Mouse (Mus musculus): ENCODE results near the gene Srgap1. TPM values are rescaled to one million over a fixed set of nuclear protein-coding genes. Genes with fewer than 3 reads are reported as not detected.

Srgap1 gene
- polyA plus RNA-seq, 1 experiment, result 1.6 TPM

DNA sequence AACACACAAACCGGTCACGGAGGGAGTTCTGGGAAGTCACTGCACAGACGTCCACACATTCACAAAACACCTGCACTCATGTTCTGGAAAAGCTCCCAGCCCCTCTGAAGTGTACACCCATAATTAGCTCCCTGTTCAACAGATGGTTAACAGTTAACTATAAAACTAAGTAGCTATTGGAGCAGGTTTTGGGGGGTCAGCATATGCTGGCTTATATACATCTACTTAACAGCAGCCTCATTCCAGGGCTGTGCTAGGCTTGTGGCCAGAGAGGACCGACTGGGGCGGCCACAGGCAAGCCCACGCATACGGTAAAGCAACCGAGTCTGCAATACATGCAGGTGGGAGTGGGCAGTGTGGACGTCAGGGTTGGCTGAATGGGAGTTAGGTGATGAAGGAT, 169.2 kb downstream of the Srgap1 start:
- no peak overlapping the region for H3K27ac ChIP-seq (ENCODE audit: insufficient read depth, low read depth, low read length)
- TF ChIP-seq CTCF (IDR thresholded peaks at IDR 0.05; ENCODE audit: extremely low read depth, insufficient read length, insufficient replicate concordance, low read depth, low read length) (no peak), POLR2A (IDR thresholded peaks at IDR 0.05; ENCODE audit: low read depth, low read length) (no peak)

DNA sequence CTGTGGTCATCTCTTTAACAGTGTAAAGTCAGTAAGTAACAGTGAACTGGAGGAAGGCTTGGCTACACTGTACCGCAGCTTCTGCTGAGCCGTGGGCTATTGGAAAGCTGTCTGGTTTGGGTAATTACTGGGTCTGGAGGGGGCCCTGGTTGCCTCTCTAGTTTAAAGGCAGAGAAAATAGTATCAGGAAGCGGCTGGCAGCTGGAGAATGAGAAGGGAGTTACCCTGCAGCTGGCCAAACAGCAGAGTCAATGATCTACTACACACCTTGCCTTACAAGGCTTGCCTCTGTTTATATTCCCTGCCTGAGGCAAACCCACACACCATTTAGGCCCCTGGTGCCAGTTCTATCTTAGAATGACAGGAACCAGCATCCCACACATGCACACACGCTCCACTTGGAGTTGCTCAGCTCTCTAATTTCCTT, 174.0 kb downstream of the Srgap1 start:
- 21% methylated on average over 4 of the region's 4 CpGs for WGBS
- no peak overlapping the region for H3K27ac ChIP-seq (ENCODE audit: insufficient read depth, low read depth, low read length)

More for the DNA sequence above, 169.2 kb downstream of the Srgap1 start:
- 0 out of 2 replicates have a peak, but pooled peaks cover 2% of the 10 kb centered on the region for H3K4me1 ChIP-seq (ENCODE audit: control insufficient read depth, insufficient read depth, insufficient read length, low read length)
- H3K36me3 ChIP-seq (ENCODE audit: control insufficient read depth, insufficient read depth, low read length), result no peaks in the 10 kb centered on the region
- H3K4me3 ChIP-seq (ENCODE audit: low read depth, low read length), result no peak overlapping the region
- no peaks in the 10 kb centered on the region for H3K27me3 ChIP-seq (ENCODE audit: control insufficient read depth, insufficient read depth, low read length)
- WGBS, result 70% methylated on average over 9 of the region's 9 CpGs

DNA sequence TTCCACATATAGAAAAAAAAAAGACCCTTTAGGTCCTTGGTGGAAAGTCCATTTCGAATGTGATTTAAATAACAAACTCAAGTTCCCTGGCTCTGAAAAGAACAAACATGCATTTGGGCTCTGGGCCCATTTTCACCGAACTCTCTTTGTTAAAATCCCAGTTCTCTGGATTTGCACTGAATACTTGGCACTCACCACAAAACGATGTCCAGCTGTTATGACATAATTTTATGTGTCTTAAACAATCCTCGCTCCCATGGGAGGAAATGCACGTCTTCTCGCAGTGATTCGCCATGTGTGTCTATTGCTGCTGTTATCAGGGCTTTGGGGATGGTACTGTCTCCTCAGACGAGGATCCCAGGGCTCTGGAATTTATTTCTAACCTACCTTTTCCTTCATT, 177.2 kb downstream of the Srgap1 start:
- Histone ChIP-seq H3K27me3 (ENCODE audit: control insufficient read depth, insufficient read depth, low read length) (no peaks in the 10 kb centered on the region), H3K4me3 (ENCODE audit: low read depth, low read length) (no peak overlapping the region), H3K27ac (ENCODE audit: insufficient read depth, low read depth, low read length) (no peak overlapping the region), H3K4me1 (ENCODE audit: control insufficient read depth, insufficient read depth, insufficient read length, low read length) (no peaks in the 10 kb centered on the region), H3K36me3 (ENCODE audit: control insufficient read depth, insufficient read depth, low read length) (peaks cover 1% of the 10 kb centered on the region; the same call in 1 of the 2 replicates)
- no peak for TF ChIP-seq POLR2A (IDR thresholded peaks at IDR 0.05; ENCODE audit: low read depth, low read length)
- TF ChIP-seq CTCF (IDR thresholded peaks at IDR 0.05; ENCODE audit: extremely low read depth, insufficient read length, insufficient replicate concordance, low read depth, low read length), result no peak
- 81% methylated on average over 8 of the region's 8 CpGs for WGBS

More for the DNA sequence above, 174.0 kb downstream of the Srgap1 start:
- peaks cover 1% of the 10 kb centered on the region; the same call in 1 of the 2 replicates for H3K36me3 ChIP-seq (ENCODE audit: control insufficient read depth, insufficient read depth, low read length)
- no peak for TF ChIP-seq CTCF (IDR thresholded peaks at IDR 0.05; ENCODE audit: extremely low read depth, insufficient read length, insufficient replicate concordance, low read depth, low read length)
- TF ChIP-seq POLR2A (IDR thresholded peaks at IDR 0.05; ENCODE audit: low read depth, low read length), result no peak
- H3K27me3 ChIP-seq (ENCODE audit: control insufficient read depth, insufficient read depth, low read length), result no peaks in the 10 kb centered on the region
- H3K4me3 ChIP-seq (ENCODE audit: low read depth, low read length), result no peak overlapping the region
- no peaks in the 10 kb centered on the region for H3K4me1 ChIP-seq (ENCODE audit: control insufficient read depth, insufficient read depth, insufficient read length, low read length)

DNA sequence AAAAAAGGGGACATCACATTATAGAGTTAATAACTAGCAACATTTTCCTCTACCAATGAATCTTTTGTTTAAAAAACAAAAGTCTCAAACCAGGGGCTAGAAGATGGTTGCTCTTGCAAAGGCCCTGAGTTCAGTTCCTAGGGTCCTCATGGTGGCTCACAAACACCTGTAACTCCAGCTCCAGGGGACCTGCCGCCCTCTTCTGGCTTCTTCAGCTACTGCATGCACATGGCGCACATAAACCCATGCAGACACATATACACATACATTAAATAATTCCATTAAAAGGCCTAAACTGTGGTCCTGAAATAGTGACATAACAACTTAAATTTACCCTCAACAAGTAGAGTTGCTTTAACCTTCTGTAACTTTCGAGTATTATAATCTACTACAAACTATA, 178.9 kb downstream of the Srgap1 start:
- no peaks in the 10 kb centered on the region for H3K27me3 ChIP-seq (ENCODE audit: control insufficient read depth, insufficient read depth, low read length)
- H3K36me3 ChIP-seq (ENCODE audit: control insufficient read depth, insufficient read depth, low read length), result peaks cover 1% of the 10 kb centered on the region; the same call in 1 of the 2 replicates
- no peak overlapping the region for H3K4me3 ChIP-seq (ENCODE audit: low read depth, low read length)
- 96% methylated on average over 3 of the region's 3 CpGs for WGBS
- TF ChIP-seq POLR2A (IDR thresholded peaks at IDR 0.05; ENCODE audit: low read depth, low read length), result no peak
- TF ChIP-seq CTCF (IDR thresholded peaks at IDR 0.05; ENCODE audit: extremely low read depth, insufficient read length, insufficient replicate concordance, low read depth, low read length), result no peak
- H3K27ac ChIP-seq (ENCODE audit: insufficient read depth, low read depth, low read length), result no peak overlapping the region
- H3K4me1 ChIP-seq (ENCODE audit: control insufficient read depth, insufficient read depth, insufficient read length, low read length), result no peaks in the 10 kb centered on the region

DNA sequence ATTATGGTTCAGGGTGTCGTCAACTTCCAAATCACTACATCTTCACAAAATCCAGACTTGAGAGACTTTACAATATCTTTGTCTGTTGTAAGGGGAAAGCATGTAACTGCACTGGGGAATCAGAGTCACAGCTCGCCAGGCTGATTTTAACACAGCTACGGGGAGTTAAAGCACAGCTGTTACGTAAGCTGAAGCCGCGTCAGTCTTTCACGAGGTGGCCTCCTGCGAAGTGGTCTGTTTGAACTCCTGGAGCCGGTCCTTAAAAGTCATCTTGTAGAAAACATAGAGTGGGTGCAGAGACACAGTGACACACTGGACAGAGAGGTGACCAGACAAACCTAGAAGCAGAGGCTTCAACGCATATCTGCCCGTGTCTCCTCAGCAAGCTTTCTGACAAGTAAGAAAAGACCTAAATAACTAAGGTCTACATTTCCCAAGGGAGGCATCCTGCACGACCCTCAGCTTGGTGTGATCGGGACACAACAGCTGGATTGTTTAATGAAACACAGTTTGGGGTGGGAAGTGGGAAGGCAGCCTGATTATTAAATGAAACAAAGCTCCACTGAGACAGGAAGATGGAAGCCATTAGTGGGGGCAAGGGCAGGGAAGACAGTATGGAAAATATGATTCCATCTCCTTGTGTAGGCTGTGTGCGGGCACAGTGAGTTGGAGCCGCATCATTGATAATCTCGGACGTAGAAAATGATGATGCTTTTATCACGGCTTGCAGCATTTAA, 181.4 kb downstream of the Srgap1 start:
- H3K27ac ChIP-seq (ENCODE audit: insufficient read depth, low read depth, low read length), result no peak overlapping the region
- WGBS, result 79% methylated on average over 18 of the region's 18 CpGs
- TF ChIP-seq CTCF (IDR thresholded peaks at IDR 0.05; ENCODE audit: extremely low read depth, insufficient read length, insufficient replicate concordance, low read depth, low read length), result no peak
- TF ChIP-seq POLR2A (IDR thresholded peaks at IDR 0.05; ENCODE audit: low read depth, low read length), result no peak

DNA sequence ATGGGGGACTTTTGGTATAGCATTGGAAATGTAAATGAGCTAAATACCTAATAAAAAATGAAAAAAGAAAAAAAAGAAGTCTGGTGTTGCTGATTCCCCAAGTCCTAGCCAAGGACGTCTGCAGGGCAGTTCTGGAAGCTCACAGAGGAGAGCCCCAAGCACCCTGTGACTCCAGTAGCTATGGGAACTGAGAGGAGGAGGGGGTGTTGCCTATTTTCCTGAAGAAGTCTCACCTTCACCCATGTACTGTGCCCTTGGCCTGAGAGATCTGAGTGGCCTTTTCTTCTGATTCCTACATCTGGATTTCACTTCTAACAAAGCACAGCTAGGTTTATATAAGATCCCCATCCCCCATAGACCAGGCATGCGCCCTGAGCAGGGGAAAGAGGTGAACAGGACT, 186.2 kb downstream of the Srgap1 start:
- no peaks in the 10 kb centered on the region for H3K4me1 ChIP-seq (ENCODE audit: control insufficient read depth, insufficient read depth, insufficient read length, low read length)
- H3K4me3 ChIP-seq (ENCODE audit: low read depth, low read length), result no peak overlapping the region
- no peaks in the 10 kb centered on the region for H3K27me3 ChIP-seq (ENCODE audit: control insufficient read depth, insufficient read depth, low read length)
- H3K36me3 ChIP-seq (ENCODE audit: control insufficient read depth, insufficient read depth, low read length), result no peaks in the 10 kb centered on the region
- 69% methylated on average over 2 of the region's 2 CpGs for WGBS
- no peak for TF ChIP-seq CTCF (IDR thresholded peaks at IDR 0.05; ENCODE audit: extremely low read depth, insufficient read length, insufficient replicate concordance, low read depth, low read length)
- TF ChIP-seq POLR2A (IDR thresholded peaks at IDR 0.05; ENCODE audit: low read depth, low read length), result no peak
- H3K27ac ChIP-seq (ENCODE audit: insufficient read depth, low read depth, low read length), result no peak overlapping the region

More for the DNA sequence above, 181.4 kb downstream of the Srgap1 start:
- Histone ChIP-seq H3K4me3 (ENCODE audit: low read depth, low read length) (no peak overlapping the region), H3K4me1 (ENCODE audit: control insufficient read depth, insufficient read depth, insufficient read length, low read length) (no peaks in the 10 kb centered on the region), H3K36me3 (ENCODE audit: control insufficient read depth, insufficient read depth, low read length) (peaks cover 1% of the 10 kb centered on the region; the same call in 1 of the 2 replicates), H3K27me3 (ENCODE audit: control insufficient read depth, insufficient read depth, low read length) (no peaks in the 10 kb centered on the region)

DNA sequence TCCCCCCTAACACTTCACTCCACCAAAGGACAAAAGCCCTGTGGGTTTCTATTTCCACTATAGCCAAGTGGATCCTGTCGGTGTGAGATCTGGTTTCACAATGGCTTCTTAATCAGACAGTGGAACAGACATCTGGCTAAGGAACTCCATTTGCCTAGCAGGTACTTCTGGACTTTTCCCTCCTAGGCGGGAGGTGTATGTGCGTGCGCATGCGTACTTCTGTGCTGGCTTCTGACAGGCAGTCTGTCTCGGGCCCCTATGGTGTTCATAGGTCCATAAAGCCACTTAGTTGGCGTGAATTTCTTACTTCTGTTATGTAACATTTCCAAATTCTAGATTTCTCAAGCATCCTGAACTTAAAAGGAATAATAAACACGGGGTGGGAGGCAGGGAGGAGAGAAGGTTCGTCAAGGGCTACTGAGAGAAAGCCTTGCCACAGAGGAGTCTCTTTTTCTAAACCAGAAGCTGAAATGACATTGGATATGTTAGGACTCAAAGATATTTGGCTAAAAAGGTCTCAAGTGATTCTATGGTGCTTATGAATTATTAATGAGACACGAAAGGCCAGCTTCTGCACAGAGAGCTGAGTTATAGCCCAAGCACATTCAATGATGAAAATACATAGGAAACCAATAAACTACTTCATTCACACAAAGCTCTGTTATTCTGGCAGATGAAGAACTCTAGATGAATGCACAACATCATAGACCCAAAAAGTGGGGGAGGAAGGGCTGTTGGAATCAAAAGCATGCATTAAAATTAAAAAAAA, 187.1 kb downstream of the Srgap1 start:
- Histone ChIP-seq H3K4me1 (ENCODE audit: control insufficient read depth, insufficient read depth, insufficient read length, low read length) (no peaks in the 10 kb centered on the region), H3K27ac (ENCODE audit: insufficient read depth, low read depth, low read length) (no peak overlapping the region), H3K27me3 (ENCODE audit: control insufficient read depth, insufficient read depth, low read length) (no peaks in the 10 kb centered on the region), H3K36me3 (ENCODE audit: control insufficient read depth, insufficient read depth, low read length) (no peaks in the 10 kb centered on the region), H3K4me3 (ENCODE audit: low read depth, low read length) (no peak overlapping the region)
- TF ChIP-seq POLR2A (IDR thresholded peaks at IDR 0.05; ENCODE audit: low read depth, low read length) (no peak), CTCF (IDR thresholded peaks at IDR 0.05; ENCODE audit: extremely low read depth, insufficient read length, insufficient replicate concordance, low read depth, low read length) (no peak)
- WGBS, result 72% methylated on average over 10 of the region's 10 CpGs
